Mouse (Mus musculus) hindbrain, embryonic 16.5 days (tissue): ENCODE results near the gene Baz2b. TPM values are rescaled to one million over a fixed set of nuclear protein-coding genes. Genes with fewer than 3 reads are reported as not detected.

Experiments
- ATAC-seq: fragments of 200-750 bp; cut with Nextera tagmentation; 2 replicates; pipeline ENCODE4 v1.8.0; 2017; ENCODE audit warnings: moderate TSS enrichment, moderate library complexity
- H3K27ac ChIP-seq: fragments of 300-500 bp; sonication (generic); 2 replicates; pipeline ENCODE4 v1.5.1; 2014; ENCODE audit warnings: low read depth, mild to moderate bottlenecking, control low read depth, low read length, moderate library complexity
- H3K27me3 ChIP-seq: fragments of 300-500 bp; sonication (generic); replicated peaks from 2 replicates; pipeline ENCODE4 v1.6.1; 2014; ENCODE audit warnings: low read length; ENCODE audit not compliant: control insufficient read depth, insufficient read depth
- H3K36me3 ChIP-seq: fragments of 300-500 bp; sonication (generic); 2 replicates; pipeline ENCODE4 v1.6.1; 2014; ENCODE audit warnings: mild to moderate bottlenecking, low read length, moderate library complexity, mixed read lengths; ENCODE audit not compliant: control insufficient read depth, insufficient read depth
- H3K4me1 ChIP-seq: fragments of 300-500 bp; sonication (generic); 2 replicates; pipeline ENCODE4 v1.6.1; 2014; ENCODE audit warnings: low read depth, low read length; ENCODE audit not compliant: control insufficient read depth, insufficient read depth
- H3K4me2 ChIP-seq: fragments of 300-500 bp; sonication (generic); 2 replicates; pipeline ENCODE4 v1.6.1; 2014; ENCODE audit warnings: mild to moderate bottlenecking, low read length, control low read depth, moderate library complexity
- H3K4me3 ChIP-seq: fragments of 300-500 bp; sonication (generic); 2 replicates; pipeline ENCODE4 v1.5.1; 2014; ENCODE audit warnings: mild to moderate bottlenecking, low read length, control low read depth, moderate library complexity
- H3K9ac ChIP-seq: fragments of 300-500 bp; sonication (generic); 2 replicates; pipeline ENCODE4 v1.6.1; 2014; ENCODE audit warnings: low read depth, mild to moderate bottlenecking, control low read depth, low read length, moderate library complexity
- H3K9me3 ChIP-seq: fragments of 300-500 bp; sonication (generic); 2 replicates; pipeline ENCODE4 v1.6.1; 2014; ENCODE audit warnings: mild to moderate bottlenecking, low read length, moderate library complexity; ENCODE audit not compliant: control insufficient read depth
- WGBS: fragments of 180-500 bp; shearing (Covaris S2); extraction: QIAGEN DNeasy Blood & Tissue Kit; methylation state at CpG from one replicate; pipeline ENCODE4 v1.1.7; 2014; 5-methylcytosine and 5-hydroxymethylcytosine counted together
- polyA plus RNA-seq: library from polyadenylated mRNA; unstranded; fragments of >200 nt; fragmentation: Nextera tagmentation; extraction: Ambion mirVana; gene quantifications from 2 replicates; pipeline ENCODE4 v1.2.1, GENCODE M21; 2015

The Baz2b gene
- polyA plus RNA-seq, 1 experiment from 2014 or later, result 72.8 TPM

DNA sequence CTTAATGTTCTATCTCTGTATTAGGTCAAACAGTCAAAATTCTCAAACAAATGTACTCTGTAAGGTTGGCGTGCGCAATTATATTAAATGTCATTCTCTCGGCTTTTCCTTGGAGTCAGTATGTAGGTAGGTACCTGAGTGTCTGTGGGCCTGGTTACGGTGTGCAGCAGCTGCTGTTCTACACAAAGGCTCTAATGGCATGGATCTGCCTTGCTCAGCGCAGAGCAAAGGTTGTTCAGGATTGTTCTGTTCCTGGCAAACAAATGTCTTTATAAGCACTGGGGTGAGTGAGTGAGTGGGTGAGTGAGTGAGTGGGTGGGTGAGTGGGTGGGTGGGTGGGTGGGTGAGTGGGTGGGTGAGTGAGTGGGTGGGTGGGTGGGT, 206.0 kb downstream of the Baz2b start:
- no peak overlapping the region for H3K9ac ChIP-seq
- no peak overlapping the region for H3K4me2 ChIP-seq
- 93% methylated on average over 5 of the region's 5 CpGs for WGBS
- no peak overlapping the region for H3K27ac ChIP-seq
- no peaks in the 10 kb centered on the region for H3K9me3 ChIP-seq
- H3K36me3 ChIP-seq, result peaks cover 6% of the 10 kb centered on the region; the same call in 1 of the 2 replicates
- no peak overlapping the region for H3K4me3 ChIP-seq
- no peaks in the 10 kb centered on the region for H3K27me3 ChIP-seq
- H3K4me1 ChIP-seq, result no peaks in the 10 kb centered on the region
- no peak for ATAC-seq

DNA sequence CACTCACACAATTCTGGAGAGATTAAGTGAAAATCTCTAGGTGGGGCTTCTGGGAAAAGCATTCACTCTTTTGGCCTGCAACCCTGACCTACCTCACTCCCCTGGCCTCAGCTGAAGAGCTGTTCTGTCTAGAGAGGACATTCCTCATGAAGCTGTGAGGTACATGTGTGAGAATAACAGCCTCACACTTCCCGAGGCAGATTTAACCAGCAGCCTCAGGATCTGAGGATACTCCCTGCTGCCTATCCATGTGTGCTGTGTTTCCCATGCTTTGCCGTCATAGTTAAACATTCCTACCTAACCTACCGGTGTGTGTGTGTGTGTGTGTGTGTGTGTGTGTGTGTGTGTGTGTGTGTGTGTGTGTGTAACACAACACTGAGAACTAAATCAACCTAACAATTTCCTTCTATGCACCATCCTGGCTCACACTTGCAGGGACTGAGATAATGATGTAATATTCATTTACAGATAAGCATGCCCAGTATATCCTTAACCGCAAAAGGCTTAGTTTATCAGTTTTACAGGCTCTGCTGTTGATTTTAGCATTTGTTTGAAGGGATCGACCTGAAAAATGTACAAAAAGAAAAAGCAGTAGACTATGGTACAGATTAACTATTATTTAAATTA, 206.5 kb downstream of the Baz2b start:
- H3K36me3 ChIP-seq, result peaks cover 6% of the 10 kb centered on the region; the same call in 1 of the 2 replicates
- no peak for ATAC-seq
- no peak overlapping the region for H3K9ac ChIP-seq
- no peaks in the 10 kb centered on the region for H3K4me1 ChIP-seq
- H3K27ac ChIP-seq, result no peak overlapping the region
- H3K4me3 ChIP-seq, result no peak overlapping the region
- no peaks in the 10 kb centered on the region for H3K9me3 ChIP-seq
- H3K4me2 ChIP-seq, result no peak overlapping the region
- H3K27me3 ChIP-seq, result no peaks in the 10 kb centered on the region
- 81% methylated on average over 5 of the region's 5 CpGs for WGBS

DNA sequence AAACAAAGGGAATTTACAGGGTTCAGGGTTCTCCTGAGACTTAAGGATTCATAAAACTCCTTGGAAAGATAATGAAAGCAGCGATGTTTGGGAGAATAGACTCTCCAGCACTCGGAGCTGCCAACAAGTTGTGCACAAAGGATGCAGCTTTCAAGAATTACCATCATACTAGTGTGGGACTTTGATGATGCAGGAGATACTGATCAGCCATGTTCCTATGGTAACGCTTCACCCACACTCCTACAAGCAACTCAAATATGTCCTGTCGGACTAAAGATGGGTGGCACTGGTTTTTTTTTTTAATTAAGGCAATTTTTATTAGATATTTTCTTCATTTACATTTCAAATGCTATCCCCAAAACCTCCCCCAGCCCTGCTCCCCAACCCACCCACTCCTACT, 209.4 kb downstream of the Baz2b start:
- Histone ChIP-seq H3K4me3 (no peak overlapping the region), H3K36me3 (peaks cover 2% of the 10 kb centered on the region; the same call in 1 of the 2 replicates), H3K4me1 (no peaks in the 10 kb centered on the region), H3K9ac (no peak overlapping the region), H3K9me3 (no peaks in the 10 kb centered on the region), H3K27ac (no peak overlapping the region), H3K27me3 (no peaks in the 10 kb centered on the region), H3K4me2 (no peak overlapping the region)
- WGBS, result 89% methylated on average over 4 of the region's 4 CpGs
- ATAC-seq, result no peak

DNA sequence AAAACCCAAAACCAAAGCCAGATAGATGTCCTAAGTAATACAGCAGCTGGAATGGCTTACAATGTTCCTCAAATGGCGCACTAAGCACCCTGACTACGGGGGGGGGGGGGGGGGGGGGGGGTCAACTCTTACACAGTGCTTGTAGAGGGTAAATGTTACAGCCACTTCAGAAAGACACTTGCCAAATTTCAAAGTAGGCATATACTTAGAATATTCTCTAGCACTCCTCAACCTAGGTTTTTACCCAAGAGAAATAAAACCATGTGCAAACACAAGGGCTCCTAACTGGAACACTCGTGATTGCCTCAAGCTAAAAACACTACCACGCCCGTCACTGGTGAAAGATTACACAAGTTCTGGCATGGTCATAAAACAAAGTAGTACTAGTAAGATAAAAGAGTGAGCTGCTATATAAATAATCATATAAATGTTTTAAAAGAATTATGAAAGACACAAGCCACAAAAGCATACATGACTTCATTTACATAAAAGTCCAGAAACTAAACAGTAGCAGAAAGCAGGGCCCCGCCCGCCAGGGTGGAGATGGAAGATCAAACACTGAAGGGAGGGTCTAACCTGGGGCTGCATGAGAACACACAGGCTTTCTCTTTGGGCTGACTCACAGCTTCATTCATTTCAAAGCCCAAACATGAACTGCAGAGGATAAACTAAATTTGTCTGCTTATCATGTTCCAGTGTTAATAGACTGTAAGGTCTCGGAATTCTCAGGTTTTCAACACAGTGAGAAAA, 212.0 kb downstream of the Baz2b start:
- Histone ChIP-seq H3K9me3 (no peaks in the 10 kb centered on the region), H3K36me3 (peaks cover 2% of the 10 kb centered on the region; the same call in 1 of the 2 replicates), H3K27me3 (no peaks in the 10 kb centered on the region), H3K27ac (no peak overlapping the region), H3K4me1 (no peaks in the 10 kb centered on the region), H3K4me2 (no peak overlapping the region), H3K4me3 (no peak overlapping the region), H3K9ac (no peak overlapping the region)
- ATAC-seq, result no peak
- WGBS, result 90% methylated on average over 8 of the region's 8 CpGs

DNA sequence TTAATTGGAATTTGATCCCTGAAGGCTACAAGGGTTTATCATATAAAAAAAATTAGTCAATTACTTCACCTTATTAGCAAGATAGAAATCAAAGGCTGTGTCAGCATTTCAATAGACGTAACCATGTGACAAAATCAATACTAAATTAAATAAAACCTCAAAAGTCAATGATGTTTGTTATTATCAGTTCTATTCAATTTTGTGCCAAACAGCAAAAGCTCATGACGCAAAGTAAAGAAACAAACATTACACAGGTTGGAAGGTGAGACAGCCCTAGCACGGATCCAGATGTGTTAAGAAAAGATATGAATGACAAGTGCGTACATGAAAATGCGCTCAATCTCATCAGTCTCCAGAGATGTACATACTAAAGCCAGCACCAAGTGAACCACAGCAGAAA, 212.7 kb downstream of the Baz2b start:
- Histone ChIP-seq H3K27me3 (no peaks in the 10 kb centered on the region), H3K4me1 (no peaks in the 10 kb centered on the region), H3K4me2 (no peak overlapping the region), H3K27ac (no peak overlapping the region), H3K36me3 (peaks cover 2% of the 10 kb centered on the region; the same call in 1 of the 2 replicates), H3K9me3 (no peaks in the 10 kb centered on the region), H3K4me3 (no peak overlapping the region), H3K9ac (no peak overlapping the region)
- no peak for ATAC-seq
- WGBS, result 86% methylated on average over 5 of the region's 5 CpGs

DNA sequence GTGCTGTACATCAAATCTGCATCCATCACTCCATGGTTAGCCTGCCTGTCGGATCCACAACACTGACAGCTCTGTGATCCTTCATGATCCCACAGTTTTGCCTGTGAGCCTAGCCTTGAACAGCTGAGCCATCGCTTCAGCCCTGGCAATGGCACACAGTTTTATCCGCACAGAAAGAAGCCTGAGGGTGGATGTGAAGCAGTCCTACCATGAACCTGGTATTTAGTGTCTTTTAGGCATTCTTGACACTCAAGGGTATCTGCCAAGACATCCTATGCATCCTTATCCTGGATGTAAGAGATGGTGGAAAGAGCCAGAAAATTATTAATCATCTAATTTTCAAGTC, 216.5 kb downstream of the Baz2b start:
- H3K4me3 ChIP-seq, result no peak overlapping the region
- no peaks in the 10 kb centered on the region for H3K9me3 ChIP-seq
- H3K9ac ChIP-seq, result no peak overlapping the region
- no peaks in the 10 kb centered on the region for H3K4me1 ChIP-seq
- H3K27me3 ChIP-seq, result no peaks in the 10 kb centered on the region
- no peak overlapping the region for H3K27ac ChIP-seq
- ATAC-seq, result no peak
- WGBS, result 52% methylated on average over 3 of the region's 3 CpGs
- no peak overlapping the region for H3K4me2 ChIP-seq
- no peaks in the 10 kb centered on the region for H3K36me3 ChIP-seq

DNA sequence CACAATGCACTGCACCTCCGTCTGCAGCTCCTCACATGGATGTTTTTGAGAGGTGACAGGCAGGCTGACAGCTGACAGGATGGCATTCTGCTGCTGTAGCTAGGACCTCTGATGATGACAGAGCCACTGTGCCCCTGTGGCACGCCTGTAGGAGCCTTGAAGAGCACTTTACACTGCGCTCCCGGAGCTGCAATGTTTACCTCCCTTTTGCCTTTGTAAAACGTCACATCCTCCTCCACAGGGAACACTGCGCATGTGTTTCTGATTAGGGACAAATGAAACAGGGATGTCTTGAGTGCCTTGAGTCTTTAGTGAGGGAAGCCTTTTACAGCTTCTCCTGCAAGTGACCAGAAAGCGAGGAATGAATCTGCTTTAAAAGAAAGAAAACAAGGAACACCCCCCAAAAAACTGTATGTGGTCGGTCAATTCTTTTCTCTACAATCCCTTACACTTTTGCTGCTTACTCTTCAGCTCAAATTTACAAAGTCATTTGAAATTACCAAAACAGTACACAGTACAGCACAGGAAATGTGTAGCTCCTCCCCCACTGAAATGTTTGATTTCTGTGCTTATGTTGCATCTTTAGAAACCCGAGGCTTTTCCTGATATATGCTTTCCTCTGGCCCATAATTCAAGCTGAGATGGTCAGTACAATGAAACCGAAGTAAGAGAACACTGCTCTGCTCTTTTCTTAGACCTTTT, 217.0 kb downstream of the Baz2b start:
- H3K4me2 ChIP-seq, result no peak overlapping the region
- no peaks in the 10 kb centered on the region for H3K27me3 ChIP-seq
- no peak overlapping the region for H3K9ac ChIP-seq
- H3K9me3 ChIP-seq, result no peaks in the 10 kb centered on the region
- H3K36me3 ChIP-seq, result no peaks in the 10 kb centered on the region
- H3K4me3 ChIP-seq, result no peak overlapping the region
- no peak overlapping the region for H3K27ac ChIP-seq
- WGBS, result 53% methylated on average over 10 of the region's 10 CpGs
- no peaks in the 10 kb centered on the region for H3K4me1 ChIP-seq
- ATAC-seq, result no peak

DNA sequence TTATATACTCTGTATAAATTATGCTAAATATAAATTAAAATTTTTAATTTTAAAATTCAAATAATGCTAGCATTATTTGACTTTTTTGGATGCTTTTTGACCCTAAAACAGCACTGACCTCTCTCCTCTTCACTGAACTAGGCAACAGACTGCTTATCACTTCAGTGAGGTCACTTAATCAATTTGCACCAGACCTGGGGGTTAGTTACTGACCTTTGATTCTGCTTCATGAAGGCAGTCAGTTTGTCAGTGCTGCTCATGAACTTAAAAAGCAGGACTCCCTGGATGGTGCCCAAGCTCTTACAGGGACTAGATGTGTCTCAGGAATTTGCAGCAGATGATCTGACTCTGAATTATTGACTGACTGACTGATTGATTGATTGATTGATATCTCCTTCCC, 217.9 kb downstream of the Baz2b start:
- Histone ChIP-seq H3K4me2 (no peak overlapping the region), H3K9ac (no peak overlapping the region), H3K4me3 (no peak overlapping the region), H3K9me3 (no peaks in the 10 kb centered on the region), H3K27me3 (no peaks in the 10 kb centered on the region), H3K4me1 (no peaks in the 10 kb centered on the region), H3K27ac (no peak overlapping the region), H3K36me3 (no peaks in the 10 kb centered on the region)
- ATAC-seq, result no peak

DNA sequence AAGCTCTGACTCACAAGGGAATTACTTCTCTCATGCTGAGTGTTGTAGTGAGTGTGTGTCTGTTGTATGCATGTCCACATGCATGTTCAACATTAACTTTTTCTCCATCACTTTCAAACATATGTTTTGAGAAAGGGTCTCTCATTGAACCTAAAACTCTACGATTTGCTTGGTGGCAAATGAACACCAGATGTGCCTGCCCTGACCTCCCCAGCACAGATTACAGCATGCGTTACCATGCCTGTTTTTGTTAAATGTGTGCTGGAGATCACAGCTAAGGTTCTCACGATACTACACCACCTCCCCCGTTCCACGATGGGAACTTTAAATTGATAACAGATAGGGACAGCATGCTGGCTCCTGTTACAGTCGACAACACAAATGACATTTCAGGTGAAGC, 222.1 kb downstream of the Baz2b start:
- Histone ChIP-seq H3K9me3 (no peaks in the 10 kb centered on the region), H3K36me3 (no peaks in the 10 kb centered on the region), H3K9ac (no peak overlapping the region), H3K4me2 (no peak overlapping the region), H3K4me3 (no peak overlapping the region), H3K4me1 (no peaks in the 10 kb centered on the region), H3K27me3 (no peaks in the 10 kb centered on the region), H3K27ac (no peak overlapping the region)
- no peak for ATAC-seq
- 65% methylated on average over 6 of the region's 6 CpGs for WGBS
